Comparison of ENCODE assay signal across 21 mouse cellular contexts in genomic region chr5:117675840-117676239, GRCm38 (mm10).
DNase-seq lines count a peak whose midpoint lies in the region; ATAC-seq and TF ChIP-seq lines count a peak whose summit lies in the region.
"Had no signal": no experiment of that assay in that cellular context is flagged by ENCODE, and none has a peak within 500 bp of the region (broad histone marks: within the 10 kb centered on the region; RNA-seq: fewer than 3 reads in every experiment).

No protein-coding gene starts in this region.

- H3K4me3 ChIP-seq in forebrain, postnatal 0 days (ENCODE audit: low read depth, low read length): no peak overlapping the region
- H3K4me3 ChIP-seq in forebrain, embryonic 11.5 days (ENCODE audit: low read depth, low read length): no peak overlapping the region
- H3K4me3 ChIP-seq in hindbrain, embryonic 16.5 days (ENCODE audit: low read length): no peak overlapping the region
- no peak overlapping the region for H3K4me3 ChIP-seq in hindbrain, embryonic 10.5 days
- H3K4me3 ChIP-seq: embryonic facial prominence, embryonic 15.5 days; erythroblast, embryonic 14.5 days; gastrocnemius, adult 2 months; heart, embryonic 13.5 days had no signal

- no peaks in the 10 kb centered on the region for H3K9me3 ChIP-seq in forebrain, postnatal 0 days (ENCODE audit: low read length)
- no peaks in the 10 kb centered on the region for H3K9me3 ChIP-seq in forebrain, embryonic 11.5 days (ENCODE audit: control insufficient read depth, low read length)
- H3K9me3 ChIP-seq in hindbrain, embryonic 16.5 days (ENCODE audit: control insufficient read depth, low read length): no peaks in the 10 kb centered on the region
- no peaks in the 10 kb centered on the region for H3K9me3 ChIP-seq in hindbrain, embryonic 10.5 days
- H3K9me3 ChIP-seq: embryonic facial prominence, embryonic 15.5 days; heart, embryonic 13.5 days had no signal

- peak; percentile 23; the same call in 1 of the 2 replicates for ATAC-seq in forebrain, postnatal 0 days
- ATAC-seq in forebrain, embryonic 11.5 days (replicated peaks; ENCODE audit: low FRiP score): no peak
- ATAC-seq in hindbrain, embryonic 16.5 days: peak; percentile 56; the same call in 1 of the 2 replicates
- ATAC-seq: intestine, embryonic 16.5 days had no signal

- H3K4me2 ChIP-seq in forebrain, postnatal 0 days (ENCODE audit: low read depth): no peak overlapping the region
- no peak overlapping the region for H3K4me2 ChIP-seq in forebrain, embryonic 11.5 days (ENCODE audit: low read depth, low read length, severe bottlenecking)
- H3K4me2 ChIP-seq in hindbrain, embryonic 16.5 days (ENCODE audit: low read length): no peak overlapping the region
- H3K4me2 ChIP-seq: embryonic facial prominence, embryonic 15.5 days; heart, embryonic 13.5 days had no signal

- no peak for TF ChIP-seq CTCF in forebrain, postnatal 0 days (IDR thresholded peaks at IDR 0.05; ENCODE audit: low read depth)
- TF ChIP-seq CTCF in brain, embryonic 14.5 days (IDR thresholded peaks at IDR 0.05; ENCODE audit: borderline replicate concordance, extremely low read depth, insufficient read depth, insufficient read length): no peak

- H3K9ac ChIP-seq in forebrain, postnatal 0 days: no peak overlapping the region
- no peak overlapping the region for H3K9ac ChIP-seq in forebrain, embryonic 11.5 days (ENCODE audit: low read length)
- no peak overlapping the region for H3K9ac ChIP-seq in hindbrain, embryonic 16.5 days (ENCODE audit: low read depth, low read length)
- H3K9ac ChIP-seq: embryonic facial prominence, embryonic 15.5 days; heart, embryonic 13.5 days had no signal

- no peak overlapping the region for H3K27ac ChIP-seq in forebrain, postnatal 0 days (ENCODE audit: low read depth, low read length)
- H3K27ac ChIP-seq in forebrain, embryonic 11.5 days (ENCODE audit: low read depth, low read length): no peak overlapping the region
- H3K27ac ChIP-seq in hindbrain, embryonic 16.5 days (ENCODE audit: low read depth, low read length): no peak overlapping the region
- no peak overlapping the region for H3K27ac ChIP-seq in hindbrain, embryonic 10.5 days
- H3K27ac ChIP-seq: embryonic facial prominence, embryonic 15.5 days; gastrocnemius, adult 2 months; heart, embryonic 13.5 days had no signal

- no peaks in the 10 kb centered on the region for H3K27me3 ChIP-seq in forebrain, postnatal 0 days (ENCODE audit: insufficient read depth, low read length)
- no peaks in the 10 kb centered on the region for H3K27me3 ChIP-seq in forebrain, embryonic 11.5 days (ENCODE audit: control insufficient read depth, insufficient read depth, low read length)
- H3K27me3 ChIP-seq in hindbrain, embryonic 16.5 days (replicated peaks; ENCODE audit: control insufficient read depth, insufficient read depth, low read length): no peaks in the 10 kb centered on the region
- no peaks in the 10 kb centered on the region for H3K27me3 ChIP-seq in hindbrain, embryonic 10.5 days (ENCODE audit: insufficient read depth, poor library complexity, severe bottlenecking)
- H3K27me3 ChIP-seq: embryonic facial prominence, embryonic 15.5 days had no signal

- WGBS in forebrain, postnatal 0 days: 63% methylated on average over 8 of the region's 8 CpGs
- 77% methylated on average over 8 of the region's 8 CpGs for WGBS in forebrain, embryonic 11.5 days
- 60% methylated on average over 8 of the region's 8 CpGs for WGBS in hindbrain, embryonic 16.5 days
- 93% methylated on average over 8 of the region's 8 CpGs for WGBS in hindbrain, embryonic 10.5 days

- no peaks in the 10 kb centered on the region for H3K36me3 ChIP-seq in forebrain, postnatal 0 days (ENCODE audit: insufficient read depth)
- H3K36me3 ChIP-seq in forebrain, embryonic 11.5 days (ENCODE audit: control insufficient read depth, insufficient read depth, low read length): no peaks in the 10 kb centered on the region
- no peaks in the 10 kb centered on the region for H3K36me3 ChIP-seq in hindbrain, embryonic 16.5 days (ENCODE audit: control insufficient read depth, insufficient read depth, low read length)
- no peaks in the 10 kb centered on the region for H3K36me3 ChIP-seq in hindbrain, embryonic 10.5 days
- H3K36me3 ChIP-seq: embryonic facial prominence, embryonic 15.5 days; heart, embryonic 13.5 days had no signal

- DNase-seq in forebrain, postnatal 0 days: no peak
- no peak for DNase-seq in forebrain, embryonic 11.5 days (ENCODE audit: low spot score)
- DNase-seq in hindbrain, embryonic 10.5 days (ENCODE audit: low spot score): no peak
- DNase-seq in MN1 (ENCODE audit: low spot score): peak; percentile 56
- peak; percentile 47 for DNase-seq in brain, embryonic 14.5 days (ENCODE audit: low read depth)
- DNase-seq: adrenal gland, adult 8-10 months; adrenal gland, postnatal 36 days; cerebellum, adult 11 months; cerebellum, adult 8-10 months; cerebellum, postnatal 14 days; embryo, embryonic 11 days; gastrocnemius, adult 2 months; gastrocnemius, postnatal 25 days; heart, adult 11 months; heart, postnatal 36 days; kidney, adult 2 months had no signal

- no peak for TF ChIP-seq POLR2A in brain, embryonic 14.5 days (IDR thresholded peaks at IDR 0.05; ENCODE audit: borderline replicate concordance, extremely low read depth, insufficient read depth, insufficient read length, poor library complexity, severe bottlenecking)

- H3K4me1 ChIP-seq in forebrain, postnatal 0 days (ENCODE audit: insufficient read depth): no peaks in the 10 kb centered on the region
- no peaks in the 10 kb centered on the region for H3K4me1 ChIP-seq in forebrain, embryonic 11.5 days (replicated peaks; ENCODE audit: control insufficient read depth, insufficient read depth, low read length)
- no peaks in the 10 kb centered on the region for H3K4me1 ChIP-seq in hindbrain, embryonic 16.5 days (ENCODE audit: control insufficient read depth, insufficient read depth, low read depth, low read length)
- H3K4me1 ChIP-seq in hindbrain, embryonic 10.5 days (replicated peaks): peaks cover 5% of the 10 kb centered on the region
- H3K4me1 ChIP-seq: embryonic facial prominence, embryonic 15.5 days had no signal

Comparison
In these comparisons a context has a peak if more than half of its experiments do, and no peak if none do; other contexts are left out.
1. DNase-seq: peak in MN1 (single experiment) and brain, embryonic 14.5 days (single experiment); none in forebrain, postnatal 0 days (single experiment), forebrain, embryonic 11.5 days (single experiment) and hindbrain, embryonic 10.5 days (single experiment).